Mouse (Mus musculus) cortical plate, adult 2 months (tissue): ENCODE measurements around the gene Cplx3.

Experiments
- CTCF ChIP-seq: fragments of 200-500 bp; IDR thresholded peaks from 2 replicates; pipeline ENCODE4 v1.5.1; 2011; ENCODE audit warnings: mild to moderate bottlenecking, control low read depth, low read length; ENCODE audit not compliant: insufficient read depth; ENCODE audit errors: extremely low read depth
- POLR2A ChIP-seq: fragments of 200-500 bp; IDR thresholded peaks from 2 replicates; pipeline ENCODE4 v1.6.1; 2011; ENCODE audit warnings: mild to moderate bottlenecking, low read length, control low read depth; ENCODE audit not compliant: insufficient read depth; ENCODE audit errors: extremely low read depth

- TF ChIP-seq POLR2A, result no peak
- TF ChIP-seq CTCF, result no peak
These were observed 46.3 kb upstream of the Cplx3 start for GRCm38 (mm10) chr9:57652351-57652750.
